Mouse (Mus musculus) liver, adult 2 months (tissue): ENCODE data around the gene Krtap19-5. TPM values are rescaled to one million over a fixed set of nuclear protein-coding genes. Genes with fewer than 3 reads are reported as not detected.

Experiments used
- DNase-seq: peaks from one replicate; pipeline ENCODE4 v3.0.0-alpha.2; 2011; ENCODE audit warnings: low read depth, low spot score; ENCODE audit errors: extremely low read depth
- H3K27ac ChIP-seq: fragments of 200-500 bp; replicated peaks from 2 replicates; pipeline ENCODE4 v1.5.1; 2012; ENCODE audit warnings: low read depth, mild to moderate bottlenecking, control low read depth, inconsistent platforms, low read length; ENCODE audit not compliant: insufficient read depth
- H3K27me3 ChIP-seq: fragments of 200-500 bp; 2 replicates; pipeline ENCODE4 v1.6.1; 2012; ENCODE audit warnings: mild to moderate bottlenecking, moderate library complexity, low read length, inconsistent platforms; ENCODE audit not compliant: control insufficient read depth, insufficient read depth
- H3K36me3 ChIP-seq: fragments of 200-500 bp; 2 replicates; pipeline ENCODE4 v1.6.1; 2012; ENCODE audit warnings: low read length, inconsistent platforms; ENCODE audit not compliant: control insufficient read depth, insufficient read depth
- H3K4me1 ChIP-seq: fragments of 200-500 bp; 2 replicates; pipeline ENCODE4 v1.6.1; 2011; ENCODE audit warnings: low read length; ENCODE audit not compliant: control insufficient read depth, insufficient read depth
- H3K4me3 ChIP-seq: fragments of 200-500 bp; 2 replicates; pipeline ENCODE4 v1.5.1; 2011; ENCODE audit warnings: low read depth, mild to moderate bottlenecking, control low read depth, low read length, moderate library complexity; ENCODE audit not compliant: insufficient read depth
- H3K79me2 ChIP-seq: fragments of 200-500 bp; 2 replicates; pipeline ENCODE4 v1.6.1; 2012; ENCODE audit warnings: inconsistent platforms, mild to moderate bottlenecking, low read length, moderate library complexity; ENCODE audit not compliant: control insufficient read depth, insufficient read depth
- H3K9ac ChIP-seq: fragments of 200-500 bp; 2 replicates; pipeline ENCODE4 v1.6.1; 2012; ENCODE audit warnings: low read depth, mild to moderate bottlenecking, control low read depth, inconsistent platforms, low read length
- CTCF ChIP-seq: fragments of 200-500 bp; IDR thresholded peaks from 2 replicates; pipeline ENCODE4 v1.5.1; 2011; ENCODE audit warnings: low read depth, low read length, control low read depth
- POLR2A ChIP-seq: fragments of 200-500 bp; IDR thresholded peaks from 2 replicates; pipeline ENCODE4 v1.6.1; 2011; ENCODE audit warnings: low read length, control low read depth; ENCODE audit not compliant: insufficient read depth; ENCODE audit errors: extremely low read depth
- WGBS: fragments of 180-500 bp; shearing (Covaris S2); methylation state at CpG from one replicate; pipeline ENCODE4 v1.1.7; 2018; 5-methylcytosine and 5-hydroxymethylcytosine counted together
- polyA plus RNA-seq: library from polyadenylated mRNA; depleted of rRNA; stranded (reverse); fragments of >200 nt; gene quantifications from 2 replicates; pipeline ENCODE4 v1.2.3, GENCODE M21; 2012
- total RNA-seq: library from RNA; depleted of rRNA; stranded (reverse); fragments of >200 nt; gene quantifications from 2 replicates; pipeline ENCODE4 v1.2.3, GENCODE M21; 2014

Gene Krtap19-5
- total and polyA plus RNA-seq, 2 experiments: not detected

- H3K4me1 ChIP-seq: no peaks in the 10 kb centered on the region
- no peak within 1 kb of the TSS for H3K27ac ChIP-seq
- DNase-seq: no peak
- H3K36me3 ChIP-seq: no peaks in the 10 kb centered on the region
- no peak within 1 kb of the TSS for H3K4me3 ChIP-seq
- no peaks in the 10 kb centered on the region for H3K79me2 ChIP-seq
- TF ChIP-seq CTCF (no peak), POLR2A (no peak)
- H3K27me3 ChIP-seq: no peaks in the 10 kb centered on the region
- no peak within 1 kb of the TSS for H3K9ac ChIP-seq
- 72% methylated on average over 2 of the region's 2 CpGs for WGBS
Observed at GRCm38 (mm10) chr16:88877938-88878337, 18.3 kb downstream of the Krtap19-5 start, which contains the start of gene Krtap19-3. Gene Krtap19-3, minus strand, starts transcription at chr16:88878038.

DNA sequence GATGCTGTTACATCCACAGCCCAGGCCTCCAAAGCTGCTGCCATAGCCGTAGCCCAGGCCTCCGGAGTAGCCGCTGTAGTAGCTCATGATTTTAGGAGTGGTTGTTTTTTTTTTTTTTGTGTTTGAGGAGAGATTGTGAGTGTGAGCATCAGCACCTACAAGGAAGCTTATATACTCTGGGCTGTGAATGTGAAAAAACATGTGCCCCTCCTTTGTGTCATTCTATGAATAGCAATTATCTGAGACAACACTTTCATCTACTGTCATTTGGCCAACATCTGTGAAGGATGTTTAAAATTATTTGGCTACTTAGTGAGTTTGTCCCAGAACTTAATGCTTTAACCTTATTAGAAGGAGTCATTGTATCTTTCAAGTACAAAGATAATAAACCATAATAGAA, 22.1 kb downstream of the Krtap19-5 start, which contains the start of gene Krtap19-2:
Gene Krtap19-2 (minus strand): TSS at position 101 of the 400 bp plus-strand sequence.
- Histone ChIP-seq H3K36me3 (no peaks in the 10 kb centered on the region), H3K4me3 (no peak within 1 kb of the TSS), H3K9ac (no peak within 1 kb of the TSS), H3K4me1 (no peaks in the 10 kb centered on the region), H3K27ac (no peak within 1 kb of the TSS), H3K27me3 (no peaks in the 10 kb centered on the region), H3K79me2 (no peaks in the 10 kb centered on the region)
- no peak for DNase-seq
- no peak for TF ChIP-seq POLR2A
- no peak for TF ChIP-seq CTCF
- WGBS: 92% methylated on average over 3 of the region's 3 CpGs

DNA sequence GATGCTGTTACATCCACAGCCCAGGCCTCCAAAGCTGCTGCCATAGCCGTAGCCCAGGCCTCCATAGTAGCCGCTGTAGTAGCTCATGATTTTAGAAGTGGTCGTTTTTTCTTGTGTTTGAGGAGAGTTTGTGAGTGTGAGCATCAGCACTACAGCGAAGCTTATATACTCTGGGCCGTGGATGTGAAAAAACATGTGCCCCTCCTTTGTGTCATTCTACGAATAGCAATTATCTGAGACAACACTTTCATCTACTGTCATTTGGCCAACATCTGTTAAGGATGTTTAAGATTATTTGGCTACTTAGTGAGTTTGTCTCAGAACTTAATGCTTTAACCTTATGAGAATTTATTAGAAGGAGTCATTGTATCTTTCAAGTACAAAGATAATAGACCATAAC, 26.9 kb downstream of the Krtap19-5 start, which contains the start of gene Krtap19-1:
Gene Krtap19-1 (minus strand): TSS at position 101 of the 400 bp plus-strand sequence.
- H3K27me3 ChIP-seq: no peaks in the 10 kb centered on the region
- no peak within 1 kb of the TSS for H3K4me3 ChIP-seq
- TF ChIP-seq POLR2A: no peak
- no peak for DNase-seq
- H3K4me1 ChIP-seq: no peaks in the 10 kb centered on the region
- no peaks in the 10 kb centered on the region for H3K79me2 ChIP-seq
- no peaks in the 10 kb centered on the region for H3K36me3 ChIP-seq
- 82% methylated on average over 6 of the region's 6 CpGs for WGBS
- no peak within 1 kb of the TSS for H3K27ac ChIP-seq
- H3K9ac ChIP-seq: no peak within 1 kb of the TSS

GRCm38 (mm10) chr16:88864887-88865407, 31.3 kb downstream of the Krtap19-5 start:
- Histone ChIP-seq H3K4me3 (no peak overlapping the region), H3K27ac (no peak overlapping the region), H3K36me3 (no peaks in the 10 kb centered on the region), H3K9ac (no peak overlapping the region), H3K79me2 (no peaks in the 10 kb centered on the region), H3K27me3 (no peaks in the 10 kb centered on the region), H3K4me1 (no peaks in the 10 kb centered on the region)
- TF ChIP-seq POLR2A (no peak), CTCF (no peak)
- WGBS: 89% methylated on average over 4 of the region's 4 CpGs
- no peak for DNase-seq

DNA sequence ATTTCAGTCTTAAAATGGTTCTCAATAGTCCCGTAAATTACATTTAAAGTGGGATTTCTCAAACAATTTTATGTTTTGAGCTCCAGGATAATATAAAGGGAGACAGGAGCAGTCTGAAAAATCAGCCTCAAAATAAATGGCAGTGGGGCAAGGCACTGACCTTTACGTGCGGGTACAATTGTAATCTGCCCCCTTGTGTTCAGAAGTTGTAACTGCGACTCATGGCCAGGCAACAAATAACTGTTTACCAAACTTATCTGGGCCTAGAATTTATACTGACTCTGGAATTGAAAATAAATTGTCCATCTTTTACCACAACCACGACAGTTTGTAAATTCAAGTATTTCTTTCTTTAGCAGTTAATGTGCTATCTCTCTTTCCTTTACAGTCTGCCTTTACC, 44.8 kb downstream of the Krtap19-5 start:
- no peaks in the 10 kb centered on the region for H3K36me3 ChIP-seq
- no peaks in the 10 kb centered on the region for H3K27me3 ChIP-seq
- no peak overlapping the region for H3K27ac ChIP-seq
- DNase-seq: peak; percentile 43
- H3K9ac ChIP-seq: no peak overlapping the region
- TF ChIP-seq POLR2A: no peak
- peak; percentile 53 for TF ChIP-seq CTCF
- peaks cover 3% of the 10 kb centered on the region for H3K4me1 ChIP-seq
- no peaks in the 10 kb centered on the region for H3K79me2 ChIP-seq
- no peak overlapping the region for H3K4me3 ChIP-seq
- 8% methylated on average over 5 of the region's 5 CpGs for WGBS

DNA sequence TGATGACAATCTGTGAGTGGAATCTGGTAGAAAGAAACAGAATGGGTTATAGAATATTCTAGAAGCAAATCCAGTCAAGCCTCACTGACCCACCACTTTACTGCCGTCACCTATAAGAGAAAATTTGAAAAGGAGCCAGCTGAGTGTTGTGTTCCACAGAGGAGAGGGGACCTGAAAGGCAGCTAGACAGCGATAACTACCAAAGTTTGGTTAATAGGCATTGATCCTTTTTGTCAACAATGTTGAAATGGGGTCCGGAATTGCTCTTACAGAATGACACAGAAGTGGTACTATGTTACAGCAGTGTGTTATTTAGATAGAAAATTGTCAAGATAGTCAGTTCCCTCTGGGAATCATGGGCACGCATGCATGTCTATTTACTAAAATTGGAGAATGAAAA, 47.7 kb downstream of the Krtap19-5 start:
- Histone ChIP-seq H3K79me2 (no peaks in the 10 kb centered on the region), H3K27ac (no peak overlapping the region), H3K4me3 (no peak overlapping the region), H3K36me3 (no peaks in the 10 kb centered on the region), H3K9ac (no peak overlapping the region), H3K4me1 (peaks cover 6% of the 10 kb centered on the region), H3K27me3 (no peaks in the 10 kb centered on the region)
- 29% methylated on average over 4 of the region's 4 CpGs for WGBS
- DNase-seq: peak; percentile 6
- TF ChIP-seq POLR2A (no peak), CTCF (no peak)
